Mouse (Mus musculus) intestine, embryonic 16.5 days (tissue): Measurements from ENCODE around the gene Kpna6. TPM values are rescaled to one million over a fixed set of nuclear protein-coding genes. Genes with fewer than 3 reads are reported as not detected.
A peak's percentile ranks its signal among the peaks of the same experiment; 100 is the strongest.

Experiments
- ATAC-seq: fragments of 200-750 bp; cut with Nextera tagmentation; 2 replicates; pipeline ENCODE4 v1.8.0; 2017; ENCODE audit warnings: moderate TSS enrichment, moderate library complexity
- H3K27ac ChIP-seq: fragments of 300-500 bp; sonication (generic); 2 replicates; pipeline ENCODE4 v1.5.1; 2014; ENCODE audit warnings: mild to moderate bottlenecking, low read length
- H3K27me3 ChIP-seq: fragments of 300-500 bp; sonication (generic); replicated peaks from 2 replicates; pipeline ENCODE4 v1.6.1; 2014; ENCODE audit warnings: low read length, control low read depth, mixed read lengths; ENCODE audit not compliant: control insufficient read depth, insufficient read depth
- H3K36me3 ChIP-seq: fragments of 300-500 bp; sonication (generic); 2 replicates; pipeline ENCODE4 v1.6.1; 2014; ENCODE audit warnings: low read length, control low read depth; ENCODE audit not compliant: control insufficient read depth, insufficient read depth
- H3K4me1 ChIP-seq: fragments of 300-500 bp; sonication (generic); 2 replicates; pipeline ENCODE4 v1.6.1; 2014; ENCODE audit warnings: low read length, control low read depth, mixed read lengths; ENCODE audit not compliant: control insufficient read depth, insufficient read depth
- H3K4me2 ChIP-seq: fragments of 300-500 bp; sonication (generic); 2 replicates; pipeline ENCODE4 v1.6.1; 2014; ENCODE audit warnings: low read depth, low read length, control low read depth
- H3K4me3 ChIP-seq: fragments of 300-500 bp; sonication (generic); 2 replicates; pipeline ENCODE4 v1.5.1; 2014; ENCODE audit warnings: mild to moderate bottlenecking, low read length
- H3K9ac ChIP-seq: fragments of 300-500 bp; sonication (generic); 2 replicates; pipeline ENCODE4 v1.6.1; 2014; ENCODE audit warnings: low read depth, low read length
- H3K9me3 ChIP-seq: fragments of 300-500 bp; sonication (generic); 2 replicates; pipeline ENCODE4 v1.6.1; 2016; ENCODE audit warnings: low read length, control low read depth; ENCODE audit not compliant: control insufficient read depth
- WGBS: fragments of 180-500 bp; shearing (Covaris S2); extraction: QIAGEN DNeasy Blood & Tissue Kit; methylation state at CpG from one replicate; pipeline ENCODE4 v1.1.7; 2014; 5-methylcytosine and 5-hydroxymethylcytosine counted together
- polyA plus RNA-seq: library from polyadenylated mRNA; unstranded; fragments of >200 nt; fragmentation: Nextera tagmentation; extraction: Ambion mirVana; gene quantifications from 2 replicates; pipeline ENCODE4 v1.2.1, GENCODE M21; 2015

Kpna6 gene
- polyA plus RNA-seq, 1 experiment from 2014 or later: 14.4 TPM

DNA sequence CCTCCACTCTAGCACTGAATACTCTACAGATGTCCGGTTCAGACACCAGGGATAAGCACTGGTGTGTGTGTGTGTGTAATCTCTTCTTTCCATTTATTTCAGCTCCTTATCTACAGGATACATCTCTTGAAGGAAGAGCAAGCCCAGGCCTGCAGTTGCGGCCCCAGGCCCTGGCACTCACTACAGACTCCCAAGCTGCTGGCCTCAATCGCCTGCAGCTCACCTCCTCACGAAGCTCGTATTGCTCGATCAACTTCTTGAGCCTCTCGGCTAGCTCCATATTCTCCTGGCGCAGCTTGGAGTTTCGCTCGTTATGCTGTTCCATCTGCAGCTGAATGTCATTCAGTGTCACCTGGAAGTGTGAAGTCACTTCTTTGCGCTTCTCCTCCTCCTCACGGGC, 40.7 kb downstream of the Kpna6 start:
- WGBS: 90% methylated on average over 12 of the region's 12 CpGs
- Histone ChIP-seq H3K4me1 (0 out of 2 replicates have a peak, but pooled peaks cover 3% of the 10 kb centered on the region), H3K4me3 (no peak overlapping the region), H3K27me3 (no peaks in the 10 kb centered on the region), H3K27ac (no peak overlapping the region), H3K4me2 (no peak overlapping the region), H3K9ac (no peak overlapping the region), H3K36me3 (peaks cover 46% of the 10 kb centered on the region), H3K9me3 (no peaks in the 10 kb centered on the region)
- 0 out of 2 replicates have a peak, but pooled peaks have one; percentile 13 for ATAC-seq

DNA sequence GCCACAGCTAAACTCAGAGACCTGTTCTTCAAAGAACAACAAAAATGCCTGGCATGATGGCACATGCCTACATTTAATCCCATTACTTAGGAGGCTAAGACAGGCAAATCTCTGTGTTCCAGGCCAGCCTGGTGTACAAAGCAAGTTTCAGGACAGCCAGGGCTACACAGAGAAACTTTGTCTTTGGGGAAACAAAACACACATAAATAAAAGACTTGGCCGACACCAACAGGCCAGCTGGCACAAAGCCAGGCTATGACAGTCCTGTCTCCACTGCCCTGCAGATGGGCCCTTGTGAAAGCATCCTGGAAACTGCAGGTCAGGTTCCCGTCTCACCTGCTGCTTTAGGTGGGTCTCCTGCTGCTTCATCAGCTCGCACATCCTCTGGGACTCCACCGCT, 41.6 kb downstream of the Kpna6 start:
- no peak overlapping the region for H3K4me2 ChIP-seq
- ATAC-seq: no peak
- H3K36me3 ChIP-seq: peaks cover 46% of the 10 kb centered on the region
- H3K27me3 ChIP-seq: no peaks in the 10 kb centered on the region
- WGBS: 70% methylated on average over 4 of the region's 4 CpGs
- H3K4me3 ChIP-seq: no peak overlapping the region
- H3K9ac ChIP-seq: no peak overlapping the region
- 0 out of 2 replicates have a peak, but pooled peaks cover 3% of the 10 kb centered on the region for H3K4me1 ChIP-seq
- H3K9me3 ChIP-seq: no peaks in the 10 kb centered on the region
- H3K27ac ChIP-seq: no peak overlapping the region

DNA sequence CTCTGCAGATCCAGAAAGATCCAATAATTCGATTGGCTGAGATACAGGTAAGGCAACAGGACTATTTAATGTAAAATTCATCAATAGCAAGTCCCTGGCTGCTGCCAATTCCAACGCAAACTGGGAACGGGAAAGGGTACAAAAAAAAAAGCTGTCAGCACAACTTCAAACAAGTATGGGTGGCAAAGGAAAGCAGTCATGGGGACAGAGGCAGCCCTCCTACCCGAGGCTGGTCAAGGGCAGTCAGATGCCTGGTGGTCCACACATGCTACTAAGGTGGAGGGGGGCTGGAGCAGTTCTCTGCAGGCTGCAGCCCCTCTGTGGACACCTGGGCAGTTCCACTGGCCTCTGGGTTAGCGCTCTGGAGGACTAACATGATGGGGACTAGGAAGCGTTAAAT, 46.5 kb downstream of the Kpna6 start:
- Histone ChIP-seq H3K9ac (no peak overlapping the region), H3K4me2 (no peak overlapping the region), H3K4me3 (no peak overlapping the region), H3K27ac (no peak overlapping the region), H3K4me1 (peaks cover 26% of the 10 kb centered on the region), H3K27me3 (no peaks in the 10 kb centered on the region), H3K9me3 (no peaks in the 10 kb centered on the region), H3K36me3 (peaks cover 27% of the 10 kb centered on the region)
- ATAC-seq: no peak
- 73% methylated on average over 6 of the region's 6 CpGs for whole genome bisulfite sequencing

DNA sequence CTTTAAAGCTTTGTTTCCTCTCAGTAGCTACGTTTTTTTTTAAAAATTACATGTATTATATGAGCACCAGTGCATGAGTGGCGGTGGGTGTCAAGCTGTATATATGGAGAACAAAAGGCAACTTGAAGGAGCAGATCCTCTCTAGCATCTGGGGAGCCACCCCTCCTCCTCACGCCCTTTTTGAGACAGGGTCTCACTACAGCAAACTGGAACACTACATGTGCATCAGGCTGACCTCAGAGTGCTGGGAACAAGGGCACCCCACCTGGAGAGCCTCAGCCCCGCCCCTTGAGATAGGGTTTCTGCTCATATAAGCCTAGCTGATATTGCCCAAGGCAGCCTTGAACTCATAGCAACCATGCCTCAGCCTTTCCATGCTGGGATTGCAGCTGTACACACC, 47.1 kb downstream of the Kpna6 start:
- H3K4me3 ChIP-seq: no peak overlapping the region
- peaks cover 27% of the 10 kb centered on the region for H3K36me3 ChIP-seq
- WGBS: 45% methylated on average over 4 of the region's 4 CpGs
- ATAC-seq: no peak
- H3K4me1 ChIP-seq: peaks cover 26% of the 10 kb centered on the region
- peak overlapping the region; percentile 85; the same call in 1 of the 2 replicates for H3K4me2 ChIP-seq
- peak overlapping the region; percentile 79 for H3K27ac ChIP-seq
- H3K9me3 ChIP-seq: no peaks in the 10 kb centered on the region
- no peaks in the 10 kb centered on the region for H3K27me3 ChIP-seq
- no peak overlapping the region for H3K9ac ChIP-seq

DNA sequence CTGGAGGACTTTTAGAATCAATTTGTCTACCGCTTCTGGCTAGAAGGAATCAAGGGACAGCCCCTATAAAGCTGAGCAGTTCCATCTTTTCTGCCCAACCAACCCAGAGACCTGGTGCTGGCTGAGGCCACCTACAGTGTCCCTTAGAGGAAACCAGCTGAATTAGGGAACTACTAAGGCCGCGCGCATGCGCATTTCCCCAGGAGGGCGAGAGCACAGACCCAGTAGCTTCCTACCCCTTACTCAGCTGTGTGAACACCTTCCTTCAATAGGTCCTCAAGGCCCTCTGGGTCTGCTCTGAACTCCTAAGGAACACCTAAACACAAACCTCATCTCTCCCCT, 47.6 kb downstream of the Kpna6 start:
- peaks cover 27% of the 10 kb centered on the region for H3K36me3 ChIP-seq
- no peaks in the 10 kb centered on the region for H3K27me3 ChIP-seq
- peaks cover 26% of the 10 kb centered on the region for H3K4me1 ChIP-seq
- H3K4me3 ChIP-seq: peak overlapping the region; percentile 77
- H3K4me2 ChIP-seq: peak overlapping the region; percentile 85
- 8% methylated on average over 6 of the region's 6 CpGs for WGBS
- peak overlapping the region; percentile 79 for H3K27ac ChIP-seq
- peak; percentile 16 for ATAC-seq
- H3K9ac ChIP-seq: peak overlapping the region; percentile 61
- no peaks in the 10 kb centered on the region for H3K9me3 ChIP-seq

DNA sequence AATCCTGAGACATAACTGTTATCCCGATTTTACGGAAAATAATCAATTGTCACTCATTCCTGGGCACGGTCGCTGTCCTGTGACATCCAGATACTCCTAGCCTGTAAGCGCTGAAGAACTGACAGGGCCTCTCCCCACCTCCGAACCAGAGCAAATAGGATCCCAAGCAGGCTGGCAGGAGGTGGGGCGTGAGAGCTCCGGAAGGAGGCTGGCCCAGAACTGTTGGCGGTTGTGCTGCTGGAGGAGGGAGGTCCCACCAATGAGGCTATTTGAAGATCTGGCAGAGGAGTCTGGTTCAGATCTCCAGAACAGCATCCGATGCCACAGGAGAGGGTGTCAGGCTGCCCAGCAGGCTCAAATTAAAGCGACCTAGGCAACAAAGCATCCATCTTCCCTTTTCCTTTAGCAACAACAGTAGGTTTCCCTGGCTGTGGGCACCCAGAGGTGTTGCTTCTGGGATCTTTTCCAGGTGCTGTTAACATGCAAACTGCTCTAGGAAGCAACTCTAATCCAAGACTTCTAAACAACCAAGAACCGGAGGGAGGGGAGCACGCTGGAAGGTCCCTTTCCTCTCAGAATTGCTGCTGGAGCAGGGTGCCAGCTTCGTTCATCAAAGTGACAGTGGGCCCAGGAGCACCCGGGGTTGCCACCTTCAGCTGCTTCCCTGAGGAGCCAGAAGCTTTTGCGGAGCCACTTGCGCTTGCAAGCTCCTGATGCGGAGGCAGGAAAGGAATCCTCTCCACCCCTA, 48.1 kb downstream of the Kpna6 start:
- peaks cover 26% of the 10 kb centered on the region for H3K4me1 ChIP-seq
- peaks cover 24% of the 10 kb centered on the region for H3K36me3 ChIP-seq
- H3K27ac ChIP-seq: peak overlapping the region; percentile 89
- H3K9me3 ChIP-seq: no peaks in the 10 kb centered on the region
- H3K27me3 ChIP-seq: no peaks in the 10 kb centered on the region
- H3K9ac ChIP-seq: peak overlapping the region; percentile 89
- WGBS: 2% methylated on average over 18 of the region's 18 CpGs
- peak; percentile 94 for ATAC-seq
- peak overlapping the region; percentile 85 for H3K4me2 ChIP-seq
- peak overlapping the region; percentile 77 for H3K4me3 ChIP-seq

DNA sequence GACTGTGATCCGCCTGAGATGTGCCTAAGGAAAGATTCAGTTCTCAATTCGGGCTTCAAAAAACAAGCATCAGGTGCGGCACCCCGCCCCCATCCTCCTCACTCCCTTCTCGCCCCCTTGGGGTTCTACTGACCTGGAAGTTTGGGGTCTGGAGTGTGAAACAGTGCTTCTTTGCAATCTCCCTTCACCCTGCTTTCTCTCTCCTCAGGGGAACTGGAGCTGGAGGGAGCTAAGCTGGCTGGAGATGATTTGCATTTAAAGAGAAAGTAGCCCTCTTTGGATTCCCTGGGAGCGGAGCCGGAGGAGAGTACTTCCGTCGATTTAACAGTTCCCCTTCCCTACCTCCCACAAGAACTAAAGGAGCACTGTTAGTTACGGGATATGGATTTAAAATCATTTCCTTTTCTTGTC, 48.9 kb downstream of the Kpna6 start, which contains the start of gene Ccdc28b:
TSS of gene Ccdc28b (minus strand) at position 267 of the 411 bp plus-strand sequence.
- peak; percentile 46 for ATAC-seq
- Histone ChIP-seq H3K36me3 (peaks cover 16% of the 10 kb centered on the region), H3K4me3 (peak within 1 kb of the TSS; percentile 77), H3K9ac (peak within 1 kb of the TSS; percentile 89), H3K9me3 (no peaks in the 10 kb centered on the region), H3K27me3 (no peaks in the 10 kb centered on the region), H3K4me2 (peak within 1 kb of the TSS; percentile 85), H3K4me1 (peaks cover 26% of the 10 kb centered on the region), H3K27ac (peak within 1 kb of the TSS; percentile 89)
- WGBS: 0% methylated on average over 10 of the region's 10 CpGs

DNA sequence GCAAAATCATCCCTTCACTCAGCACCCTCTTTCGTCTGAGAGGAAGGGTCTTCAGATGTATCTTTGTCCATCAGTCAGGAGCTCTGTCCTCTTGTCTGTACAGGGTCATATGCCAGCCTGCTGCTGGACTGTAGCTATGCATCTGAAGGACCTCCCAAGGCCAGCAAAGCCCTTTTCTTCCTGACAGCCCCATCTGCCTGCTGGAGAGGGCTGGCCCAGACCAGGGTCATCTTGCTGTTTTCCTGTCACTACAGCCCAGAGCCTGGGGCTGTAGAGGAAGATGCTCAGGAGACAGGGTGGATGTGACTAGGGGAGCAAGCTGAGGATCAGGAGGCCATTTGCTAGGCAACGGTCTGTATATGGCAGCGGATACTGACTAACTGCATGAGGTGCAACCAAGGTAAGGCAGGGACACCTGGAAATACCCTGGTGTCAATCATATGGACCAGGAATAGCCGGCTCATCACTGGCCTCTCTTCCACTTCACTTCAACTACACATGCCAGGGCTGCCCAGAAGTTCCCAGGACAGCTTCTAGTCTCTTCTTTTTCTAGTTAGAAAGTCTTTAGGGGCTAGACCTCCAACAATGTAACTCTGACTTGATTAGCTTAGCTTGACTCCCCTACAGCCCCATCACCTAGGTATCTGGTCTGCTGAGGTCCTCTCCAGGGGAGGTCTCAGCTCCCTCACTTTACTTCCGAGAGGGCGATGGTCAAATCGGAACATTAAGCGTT, 49.6 kb downstream of the Kpna6 start:
- no peaks in the 10 kb centered on the region for H3K27me3 ChIP-seq
- peak overlapping the region; percentile 77 for H3K4me3 ChIP-seq
- peak overlapping the region; percentile 89 for H3K27ac ChIP-seq
- 17% methylated on average over 8 of the region's 8 CpGs for WGBS
- peak overlapping the region; percentile 89 for H3K9ac ChIP-seq
- H3K4me1 ChIP-seq: peaks cover 30% of the 10 kb centered on the region
- ATAC-seq: no peak
- H3K4me2 ChIP-seq: peak overlapping the region; percentile 85
- H3K36me3 ChIP-seq: peaks cover 10% of the 10 kb centered on the region; the same call in 1 of the 2 replicates
- H3K9me3 ChIP-seq: no peaks in the 10 kb centered on the region

DNA sequence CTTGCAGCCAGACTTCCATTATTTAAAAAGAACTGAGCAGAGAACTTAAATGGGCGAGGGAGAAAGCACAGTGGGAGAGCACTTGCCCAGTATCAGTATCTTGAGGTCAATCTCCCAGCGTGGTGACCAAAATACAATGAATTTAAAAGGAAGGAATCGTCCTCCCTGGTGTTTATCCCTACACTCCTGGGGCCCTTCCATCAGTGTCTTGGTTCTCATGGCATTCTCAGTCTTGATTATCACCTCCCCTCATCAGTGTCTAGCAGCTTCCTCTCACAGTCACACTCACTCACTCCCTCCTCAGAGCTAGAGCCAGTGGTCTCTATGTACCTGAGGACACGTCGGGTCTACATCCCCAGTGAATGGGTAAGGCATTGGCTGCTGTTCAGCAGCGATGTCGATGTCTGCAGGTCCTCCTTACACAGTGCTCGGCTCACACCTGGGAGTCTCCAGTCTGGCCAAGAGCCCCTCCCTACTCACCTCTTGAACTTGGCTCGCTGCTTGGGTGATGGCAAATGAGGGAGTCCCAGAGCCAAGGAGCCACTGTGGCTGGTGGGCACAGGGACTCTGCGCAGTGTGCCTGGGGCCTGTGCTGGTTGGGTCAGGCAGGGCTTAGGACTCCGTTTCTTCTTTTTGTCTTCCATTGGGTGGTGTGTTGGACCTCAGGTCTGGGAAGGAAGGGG, 50.3 kb downstream of the Kpna6 start:
- peaks cover 32% of the 10 kb centered on the region for H3K4me1 ChIP-seq
- H3K27ac ChIP-seq: peak overlapping the region; percentile 21; the same call in 1 of the 2 replicates
- no peaks in the 10 kb centered on the region for H3K27me3 ChIP-seq
- H3K36me3 ChIP-seq: 0 out of 2 replicates have a peak, but pooled peaks cover 4% of the 10 kb centered on the region
- no peak for ATAC-seq
- no peak overlapping the region; the same call in 1 of the 2 replicates for H3K4me2 ChIP-seq
- peak overlapping the region; percentile 89 for H3K9ac ChIP-seq
- no peak overlapping the region for H3K4me3 ChIP-seq
- no peaks in the 10 kb centered on the region for H3K9me3 ChIP-seq
- 78% methylated on average over 11 of the region's 11 CpGs for WGBS
